Mouse (Mus musculus) liver, embryonic 14.5 days (tissue): ENCODE measurements around the gene Olfr279.

ENCODE experiments used
- CTCF ChIP-seq: IDR thresholded peaks from 2 replicates; pipeline ENCODE4 v1.5.1; 2016; ENCODE audit warnings: antibody characterized with exemption, low read depth, control low read depth
- EP300 ChIP-seq: IDR thresholded peaks from 2 replicates; pipeline ENCODE4 v1.6.1; 2016; ENCODE audit warnings: antibody characterized with exemption, low read depth

GRCm38 (mm10) chr15:98507321-98507720 lies 15.1 kb downstream of the Olfr279 start:
- TF ChIP-seq CTCF (no peak), EP300 (no peak)
